Mouse (Mus musculus) left cerebral cortex, adult 11 months (tissue): Measurements from ENCODE around the gene Tmem204.
A peak's percentile ranks its signal among the peaks of the same experiment; 100 is the strongest.
"Not testable (repeated sequence)": the region's sequence is repeated elsewhere in the genome, so short reads cannot be mapped to it uniquely, and the experiment has no call there.

Source experiments
- DNase-seq: peaks from one replicate; pipeline ENCODE4 v3.0.0; 2022; ENCODE audit warnings: low spot score

The Tmem204 gene

DNA sequence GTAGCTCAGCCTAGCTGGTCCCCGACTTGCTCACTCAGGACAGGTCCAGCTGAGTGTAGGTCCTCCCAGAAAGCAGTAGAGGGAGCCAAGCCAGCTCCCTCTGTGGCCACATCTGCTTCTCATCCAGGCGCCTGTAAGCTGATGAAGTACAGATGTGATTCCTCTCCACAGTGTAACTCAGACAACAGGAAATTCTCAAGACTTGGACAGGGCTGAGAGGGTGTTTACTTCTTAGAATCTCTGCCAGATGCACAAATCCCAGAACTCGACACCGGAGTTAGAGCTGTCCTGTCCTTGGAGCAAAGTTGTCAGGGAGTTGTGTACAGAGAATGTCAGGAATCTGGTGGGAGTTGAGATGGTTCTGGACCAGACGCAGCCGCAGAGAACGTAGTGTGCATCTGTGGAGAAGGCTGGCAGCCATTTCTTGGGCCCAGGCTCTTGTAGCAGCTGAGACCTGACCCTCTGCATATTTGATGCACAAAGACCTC, at the start of gene Tmem204:
Gene Tmem204 (minus strand): TSS at position 148 of the 488 bp plus-strand sequence.
- no peak for DNase-seq

GRCm38 (mm10) chr17:25130060-25130459, 46.7 kb upstream of the Tmem204 start:
- DNase-seq, result no peak

DNA sequence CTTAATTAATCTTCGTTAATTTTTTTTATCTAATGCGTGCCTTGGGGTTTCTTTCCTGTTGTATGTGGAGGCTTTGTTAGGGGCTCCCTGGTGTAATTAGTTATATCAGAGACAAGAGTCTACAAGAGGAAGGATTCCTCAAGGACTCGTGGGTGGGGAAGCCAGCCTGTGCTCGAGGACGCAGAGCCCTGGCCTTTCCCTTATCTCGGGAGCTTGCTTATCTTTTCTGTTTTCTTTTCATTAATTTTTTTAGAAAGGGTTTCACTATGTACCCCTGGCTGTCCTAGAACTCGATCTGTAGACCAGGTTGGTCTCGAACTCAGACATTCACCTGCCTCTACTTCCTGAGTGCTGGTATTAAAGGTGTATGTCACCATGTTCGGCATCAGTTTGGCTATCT, 44.3 kb upstream of the Tmem204 start:
- no peak for DNase-seq

GRCm38 (mm10) chr17:25127079-25127478, 43.7 kb upstream of the Tmem204 start:
- DNase-seq, result no peak

- not testable (repeated sequence) for DNase-seq
Observed at GRCm38 (mm10) chr17:25125442-25126060, 42.2 kb upstream of the Tmem204 start.

- no peak for DNase-seq
Observed at GRCm38 (mm10) chr17:25123979-25124378, 40.6 kb upstream of the Tmem204 start.

DNA sequence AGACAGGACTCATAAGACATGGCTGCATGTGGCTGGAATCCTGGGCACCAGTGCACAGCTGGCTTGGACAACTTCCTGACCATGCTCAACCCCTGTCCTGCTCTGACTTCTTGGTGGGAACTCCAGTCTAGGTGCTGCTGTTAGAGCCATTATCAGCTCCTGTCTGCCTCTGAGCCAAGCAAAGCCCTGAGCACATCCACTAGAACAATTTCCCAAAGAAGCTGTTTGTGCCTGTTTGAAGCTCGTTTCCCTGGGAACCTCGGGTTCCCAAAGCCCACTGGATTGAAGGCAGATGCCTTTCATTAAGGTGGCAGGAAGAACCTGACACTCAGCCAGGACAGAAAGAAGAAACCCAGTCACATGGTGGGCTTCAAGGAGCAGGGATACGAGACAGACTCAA, 37.0 kb upstream of the Tmem204 start, which contains the start of gene Ptx4:
Gene Ptx4 (plus strand): TSS at position 355 of the 400 bp plus-strand sequence.
- DNase-seq, result no peak

DNA sequence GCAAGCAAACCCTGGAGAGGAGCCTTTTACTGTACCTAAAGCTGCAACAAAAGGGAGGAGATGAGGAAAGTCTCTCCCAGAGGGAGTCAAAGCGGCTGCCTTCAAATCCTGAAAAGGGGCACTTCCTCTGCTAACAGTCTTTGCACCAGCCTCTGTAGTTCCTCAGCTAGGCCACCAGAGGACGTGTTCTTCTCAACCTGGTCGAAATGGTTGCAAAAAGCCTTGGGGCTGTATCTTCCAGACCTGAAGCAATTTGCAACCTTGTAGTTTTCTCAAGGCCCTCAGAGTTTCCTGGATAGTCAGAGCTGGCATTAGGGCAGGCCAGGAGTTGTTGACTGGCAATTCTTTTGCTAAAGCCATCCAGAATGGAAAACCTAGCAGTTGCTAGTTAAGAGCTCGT, 33.9 kb upstream of the Tmem204 start:
- no peak for DNase-seq

DNA sequence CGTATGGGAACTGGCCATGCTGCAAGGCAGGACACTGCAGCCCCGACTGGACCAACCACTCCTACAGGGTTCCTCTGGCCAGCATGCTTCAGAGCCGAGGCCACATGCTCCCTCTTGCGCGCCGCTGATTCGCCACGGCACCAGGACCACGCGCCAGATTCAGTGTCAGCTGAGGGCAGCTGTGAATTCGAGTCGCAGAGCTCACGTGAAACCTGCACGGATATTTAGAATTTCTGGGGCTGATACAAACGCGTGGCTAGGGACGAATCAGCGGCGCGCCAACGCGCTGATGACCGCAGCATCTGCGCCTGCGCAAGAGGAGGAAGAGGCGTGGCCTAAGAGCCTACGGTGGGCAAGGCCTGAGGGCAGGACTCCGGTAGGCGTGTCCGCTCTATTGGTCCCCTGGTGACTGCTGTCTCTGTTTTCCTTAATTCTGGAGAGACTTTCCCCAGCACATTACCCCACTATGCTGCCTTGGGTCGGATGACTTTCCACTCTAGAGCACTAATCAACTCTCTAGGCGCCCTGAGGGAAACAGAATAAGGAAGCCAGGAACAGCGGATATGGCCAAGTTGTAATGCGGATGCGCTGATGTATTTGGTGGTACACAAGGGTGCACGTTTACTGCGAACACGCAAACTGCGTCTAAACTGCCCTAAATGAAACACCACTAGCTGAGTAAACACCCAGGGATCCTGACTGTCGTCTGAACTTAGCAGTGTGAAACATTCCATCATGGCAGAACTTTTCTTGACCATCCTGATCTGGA, 32.5 kb upstream of the Tmem204 start, which contains the start of gene Telo2:
Gene Telo2 (minus strand): TSS at position 304 of the 769 bp plus-strand sequence.
- DNase-seq, result peak; percentile 85

DNA sequence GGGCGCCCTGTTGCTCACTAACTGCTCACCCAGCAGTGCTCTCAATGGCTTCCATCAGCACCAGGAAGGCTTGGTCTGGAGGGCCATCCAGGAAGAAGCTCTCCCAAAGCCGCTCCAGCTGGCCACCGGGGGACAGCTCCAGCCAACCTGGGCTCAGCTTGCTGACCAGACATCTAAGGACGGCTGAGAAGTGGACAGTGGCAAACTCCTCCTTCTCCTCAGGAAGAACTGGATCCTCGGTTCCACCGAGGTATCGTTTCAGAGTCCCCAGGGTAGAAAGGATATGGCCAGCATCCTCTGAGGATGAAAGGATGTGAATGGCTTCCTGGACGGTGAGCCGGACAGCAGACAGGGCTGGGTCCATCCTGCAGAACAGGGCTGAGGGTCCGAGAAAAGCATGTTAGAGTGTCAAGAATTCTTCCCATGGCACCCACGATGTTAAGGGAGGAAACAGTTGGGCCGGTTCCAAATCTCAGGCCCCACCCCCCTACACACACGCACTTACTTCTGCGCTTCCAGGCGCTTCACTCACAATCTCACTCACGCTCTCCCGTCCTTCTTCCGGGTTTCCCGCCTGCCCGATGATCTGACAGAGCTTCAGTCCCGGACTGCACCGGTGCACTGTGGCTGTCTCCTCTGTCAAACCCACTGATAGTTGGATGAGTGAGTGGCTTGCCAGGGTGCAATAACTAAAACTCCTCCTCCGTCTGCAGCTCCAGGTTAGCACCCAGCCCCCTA, 31.7 kb upstream of the Tmem204 start:
- DNase-seq, result no peak

- no peak for DNase-seq
Observed at GRCm38 (mm10) chr17:25112423-25112810, 29.0 kb upstream of the Tmem204 start.

GRCm38 (mm10) chr17:25111739-25112422, 28.5 kb upstream of the Tmem204 start:
- no peak for DNase-seq

DNA sequence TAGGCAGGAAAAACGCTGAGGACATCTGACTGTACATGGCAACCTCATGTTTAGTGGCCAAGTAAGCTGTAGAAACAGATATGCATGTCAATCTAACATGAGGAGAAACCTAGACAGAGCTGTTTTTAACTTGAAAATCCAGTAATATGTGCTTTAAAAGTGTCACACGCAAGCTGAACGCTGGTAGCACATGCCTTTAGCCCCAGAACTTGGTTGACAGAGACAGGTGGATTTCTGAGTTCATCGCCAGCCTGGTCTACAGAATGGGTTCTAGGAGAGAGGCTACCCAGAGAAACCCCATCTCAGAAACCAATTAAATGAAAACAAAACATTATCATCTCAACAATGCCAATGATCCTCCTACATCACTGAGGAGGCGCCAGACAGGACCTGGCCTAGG, 27.8 kb upstream of the Tmem204 start:
- DNase-seq, result no peak

DNA sequence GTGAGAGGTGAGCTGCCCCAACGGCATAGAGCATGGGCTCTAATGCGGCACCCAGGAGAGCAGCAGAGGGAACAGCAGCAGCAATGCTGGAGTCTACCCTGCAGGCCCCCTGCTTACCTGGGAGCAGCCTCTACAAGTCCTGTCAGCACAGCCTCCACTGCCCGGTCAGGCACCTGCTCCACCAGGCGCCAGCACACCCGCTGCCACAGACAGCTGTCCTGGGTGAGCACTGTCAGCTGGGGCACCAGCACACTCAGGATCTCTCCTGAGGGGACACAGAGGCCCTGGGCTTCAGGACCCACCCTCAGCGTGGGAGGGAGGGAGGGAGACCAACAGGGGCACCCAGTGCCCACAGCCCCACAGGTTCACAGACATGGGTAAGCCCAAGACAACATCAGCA, 27.2 kb upstream of the Tmem204 start:
- no peak for DNase-seq

DNA sequence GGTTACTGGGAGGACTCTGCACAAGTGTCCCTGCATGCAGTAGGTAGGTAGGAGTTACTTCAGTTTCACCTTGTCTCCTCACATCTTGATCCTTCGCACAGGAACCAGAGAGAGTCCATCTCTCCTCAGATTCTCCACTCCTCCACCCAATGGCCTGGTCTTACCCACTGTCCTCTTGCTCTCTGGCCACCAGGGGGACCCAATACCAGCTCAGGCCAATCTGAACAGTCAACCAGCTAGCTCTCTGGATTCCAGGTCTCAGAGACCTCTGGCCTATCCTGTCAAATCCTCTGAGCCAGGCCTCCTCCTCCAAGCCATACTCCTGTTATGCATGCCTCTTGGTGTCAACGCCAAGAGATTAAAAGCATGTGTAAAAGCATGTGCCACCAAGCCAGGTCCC, 26.2 kb upstream of the Tmem204 start:
- no peak for DNase-seq

GRCm38 (mm10) chr17:25107786-25108185, 24.4 kb upstream of the Tmem204 start:
- DNase-seq, result no peak

DNA sequence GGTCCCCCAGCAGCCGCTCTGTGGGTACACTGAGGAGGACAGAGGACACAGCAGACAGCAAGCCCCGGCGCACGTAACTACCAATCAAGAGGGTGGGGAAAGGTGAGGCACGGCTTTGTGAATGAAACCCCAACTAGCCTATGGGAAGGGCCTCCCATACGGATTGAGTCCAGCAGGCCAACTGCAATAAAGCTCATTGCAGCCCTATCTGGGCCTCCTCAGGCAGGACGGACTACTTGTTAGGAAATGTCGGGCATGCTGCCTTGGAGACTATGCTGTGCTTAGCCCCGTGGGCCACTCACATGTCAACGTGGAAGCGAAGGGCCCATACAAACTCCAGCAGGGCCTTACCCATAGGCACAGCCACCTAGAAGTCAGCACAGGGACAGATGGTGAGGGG, 17.9 kb upstream of the Tmem204 start:
- no peak for DNase-seq

DNA sequence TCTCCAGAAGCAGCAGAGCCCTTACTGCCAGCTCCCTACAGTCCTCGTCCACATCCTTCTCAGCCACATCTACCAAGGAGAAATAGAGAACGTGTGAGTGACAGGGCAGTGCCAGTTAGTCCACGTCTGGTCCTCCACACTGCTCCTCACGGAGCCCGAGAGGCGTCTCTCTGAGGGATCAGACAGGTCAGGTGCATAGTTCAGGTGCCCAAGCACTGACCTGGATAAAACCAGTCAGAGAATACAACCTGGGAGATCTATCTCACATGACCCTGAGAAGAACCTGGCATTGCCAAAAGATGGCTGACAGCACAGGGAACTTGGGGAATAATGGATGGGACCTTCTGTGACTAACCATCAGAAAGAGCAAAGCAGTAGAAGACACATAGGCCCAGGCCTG, 16.7 kb upstream of the Tmem204 start:
- DNase-seq, result no peak

DNA sequence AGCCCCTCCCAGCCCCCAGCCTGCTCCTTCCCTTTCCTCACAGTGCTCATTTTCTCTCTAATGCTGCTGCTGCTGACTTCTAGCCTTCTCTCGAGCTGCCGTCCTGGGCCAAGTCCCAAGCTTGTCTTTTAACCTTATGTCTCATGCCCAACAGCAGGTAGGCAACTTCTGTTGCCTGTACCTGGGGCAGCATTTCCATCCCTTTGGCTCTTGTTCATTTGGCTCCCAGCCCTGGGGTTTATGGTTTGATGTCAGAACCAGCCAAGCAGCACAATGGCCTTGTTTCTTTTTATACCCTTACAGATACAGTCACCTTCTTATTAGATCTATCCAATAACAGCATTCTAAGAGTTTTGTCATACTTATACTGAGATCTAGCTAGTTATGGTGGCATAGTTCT, 12.8 kb upstream of the Tmem204 start:
- DNase-seq, result no peak

GRCm38 (mm10) chr17:25090450-25090849, 7.1 kb upstream of the Tmem204 start:
- no peak for DNase-seq

DNA sequence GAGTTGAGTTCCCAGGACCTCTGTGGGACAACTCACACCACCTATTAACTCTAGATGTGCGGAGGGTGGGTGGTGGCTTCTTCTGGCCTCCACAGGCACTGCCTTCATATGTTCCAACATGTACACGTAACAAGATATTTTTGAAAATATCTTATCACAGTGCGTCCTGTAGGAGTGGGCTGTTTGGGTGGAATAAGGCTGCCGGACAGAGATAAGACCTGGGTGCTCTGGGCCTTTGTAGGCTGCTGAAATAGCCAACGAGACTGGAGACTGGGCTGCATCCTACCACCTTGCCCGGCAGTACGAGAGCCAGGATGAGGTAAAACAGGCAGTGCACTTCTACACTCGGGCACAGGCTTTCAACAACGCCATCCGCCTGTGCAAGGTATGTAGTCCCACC, 5.8 kb upstream of the Tmem204 start:
- DNase-seq, result no peak

DNA sequence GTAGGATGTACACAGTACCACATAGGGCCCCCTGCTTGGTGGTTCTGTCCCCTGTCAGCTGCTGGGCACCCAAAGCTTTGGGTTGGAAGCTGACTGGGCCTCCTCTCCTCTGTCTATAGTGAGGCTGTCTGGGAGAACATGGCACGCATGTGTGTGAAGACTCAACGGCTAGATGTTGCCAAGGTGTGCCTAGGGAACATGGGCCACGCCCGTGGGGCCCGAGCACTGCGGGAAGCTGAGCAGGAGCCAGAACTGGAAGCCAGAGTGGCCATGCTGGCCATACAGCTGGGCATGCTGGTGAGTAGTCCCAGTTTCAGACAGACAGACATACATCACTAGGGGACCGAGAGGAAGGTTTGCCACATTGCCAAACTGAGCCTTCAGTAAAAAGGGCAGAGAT, 3.3 kb upstream of the Tmem204 start:
- DNase-seq, result no peak
